Mouse (Mus musculus): ENCODE measurements around the gene Med9.

Gene Med9

DNA sequence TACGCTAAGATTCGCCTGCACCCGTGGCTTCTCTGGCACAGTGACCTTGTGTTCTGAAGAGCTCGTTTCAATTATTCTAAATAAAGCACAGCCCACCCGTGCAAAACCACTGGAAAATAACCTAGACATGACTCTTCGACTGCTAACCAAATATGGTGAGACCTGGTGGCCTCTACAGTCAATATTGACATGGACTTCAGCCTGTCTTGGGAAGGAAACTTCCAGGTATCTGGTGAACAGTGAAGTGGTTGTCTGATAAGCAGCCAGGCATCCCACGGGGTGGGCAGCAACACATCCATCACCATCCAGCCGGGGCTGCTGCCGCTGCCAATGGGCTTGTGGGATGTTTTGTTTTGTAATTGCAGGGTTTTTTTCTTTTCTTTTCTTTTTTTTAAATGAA, 46.3 kb downstream of the Med9 start:
- DNase-seq (ENCODE audit: low read depth, low spot score): no peak

- DNase-seq (ENCODE audit: low read depth, low spot score): no peak
Measured at GRCm38 (mm10) chr11:60001231-60001980, 53.4 kb downstream of the Med9 start.

- no peak for DNase-seq (ENCODE audit: low read depth, low spot score)
Measured at GRCm38 (mm10) chr11:60003811-60004210, 55.8 kb downstream of the Med9 start.

DNA sequence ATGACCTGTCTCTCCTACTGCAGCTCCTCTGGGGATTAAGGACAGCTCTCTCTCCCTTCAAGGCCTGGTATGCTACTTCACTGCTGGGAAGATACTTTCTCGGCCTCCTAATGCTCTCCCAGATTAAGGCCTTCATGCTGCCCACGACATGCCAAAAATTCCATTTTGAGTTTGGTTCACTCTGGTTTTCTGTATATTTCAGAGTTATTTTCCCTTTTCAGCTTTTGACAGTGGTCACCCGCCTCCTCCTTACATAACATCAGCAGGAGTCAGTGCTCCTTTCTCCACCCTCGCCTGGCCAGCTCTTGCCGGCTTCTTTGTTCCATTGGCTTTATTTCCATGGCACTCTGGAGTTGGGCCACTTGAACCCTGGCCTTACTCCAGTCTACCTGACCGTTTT, 56.7 kb downstream of the Med9 start:
- DNase-seq (ENCODE audit: low read depth, low spot score): no peak

DNA sequence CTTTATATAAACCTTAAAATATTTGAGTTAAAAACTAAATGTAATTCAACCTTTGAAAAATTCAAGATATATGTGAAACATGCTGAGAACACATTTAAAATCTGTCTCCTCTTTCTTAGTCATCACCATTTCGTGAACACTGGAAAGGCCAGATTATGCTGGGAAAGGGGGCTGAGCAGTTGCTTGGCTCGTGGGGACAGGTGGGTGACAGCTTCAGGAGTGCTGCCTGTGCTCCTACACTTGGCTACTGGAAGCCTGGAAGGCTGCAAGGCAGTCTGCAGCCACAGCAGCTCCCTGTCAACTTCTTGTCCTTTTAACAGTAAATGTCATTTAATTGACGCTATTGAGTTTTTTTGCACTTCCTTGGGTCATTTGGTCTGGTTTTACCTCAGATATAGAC, 57.9 kb downstream of the Med9 start:
- no peak for DNase-seq (ENCODE audit: low read depth, low spot score)

DNA sequence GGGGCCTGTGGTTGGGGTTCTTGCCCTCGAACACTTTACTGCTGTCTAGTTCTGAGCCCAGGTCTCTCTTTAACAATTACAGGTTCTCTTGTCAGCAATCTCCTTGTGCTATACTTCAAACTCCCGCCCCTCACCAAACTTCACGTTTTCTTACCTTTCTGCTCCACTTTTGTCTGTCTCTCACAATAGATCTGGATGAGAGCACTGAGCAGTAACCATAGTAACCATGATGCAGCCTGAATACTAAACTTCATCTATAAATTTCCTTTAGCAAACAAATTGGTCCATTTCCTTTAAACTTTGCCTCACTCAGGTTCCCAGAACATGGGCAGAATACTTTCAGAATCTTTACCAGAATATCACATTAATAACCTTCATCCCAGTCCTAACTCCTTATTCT, 61.4 kb downstream of the Med9 start:
- no peak for DNase-seq (ENCODE audit: low read depth, low spot score)

GRCm38 (mm10) chr11:60011516-60011915, 63.5 kb downstream of the Med9 start:
- no peak for DNase-seq (ENCODE audit: low read depth, low spot score)

Data from retina, postnatal 7 days (tissue).